Mouse (Mus musculus) lung, postnatal 0 days (tissue): ENCODE measurements at regions not wholly inside any gene's neighbourhood (a gene's known extent, or its start where the extent isn't known, plus 50 kb on each side); places are given as distances from the start of the nearest gene placed in this dataset.

Experiments
- ATAC-seq: fragments of 200-750 bp; cut with Nextera tagmentation; 2 replicates; pipeline ENCODE4 v1.8.0; 2017; ENCODE audit warnings: moderate library complexity
- DNase-seq: peaks from one replicate; pipeline ENCODE4 v3.0.0-alpha.2; 2016; ENCODE audit warnings: low spot score
- H3K27ac ChIP-seq: fragments of 300-500 bp; sonication (generic); 2 replicates; pipeline ENCODE4 v1.5.1; 2014; ENCODE audit warnings: antibody characterized with exemption, mild to moderate bottlenecking, low read length, mixed read lengths
- H3K27me3 ChIP-seq: fragments of 300-500 bp; sonication (generic); replicated peaks from 2 replicates; pipeline ENCODE4 v1.6.1; 2014; ENCODE audit warnings: low read length, mixed read lengths; ENCODE audit not compliant: insufficient read depth
- H3K36me3 ChIP-seq: fragments of 300-500 bp; sonication (generic); 2 replicates; pipeline ENCODE4 v1.6.1; 2014; ENCODE audit warnings: low read length, mixed read lengths; ENCODE audit not compliant: insufficient read depth
- H3K4me1 ChIP-seq: fragments of 300-500 bp; sonication (generic); 2 replicates; pipeline ENCODE4 v1.6.1; 2014; ENCODE audit warnings: antibody characterized with exemption, low read depth, low read length, mixed read lengths; ENCODE audit not compliant: insufficient read depth
- H3K4me2 ChIP-seq: fragments of 300-500 bp; sonication (generic); replicated peaks from 2 replicates; pipeline ENCODE4 v1.6.1; 2014; ENCODE audit warnings: low read depth, mild to moderate bottlenecking, low read length, moderate library complexity, mixed read lengths
- H3K4me3 ChIP-seq: fragments of 300-500 bp; sonication (generic); 2 replicates; pipeline ENCODE4 v1.5.1; 2014; ENCODE audit warnings: low read depth, low read length
- H3K9ac ChIP-seq: fragments of 300-500 bp; sonication (generic); replicated peaks from 2 replicates; pipeline ENCODE4 v1.6.1; 2014; ENCODE audit warnings: low read depth, mild to moderate bottlenecking
- H3K9me3 ChIP-seq: fragments of 300-500 bp; sonication (generic); 2 replicates; pipeline ENCODE4 v1.6.1; 2016; ENCODE audit warnings: low read length, mixed read lengths
- CTCF ChIP-seq: IDR thresholded peaks from 2 replicates; pipeline ENCODE4 v1.5.1; 2016; ENCODE audit warnings: antibody characterized with exemption, mild to moderate bottlenecking
- EP300 ChIP-seq: IDR thresholded peaks from 2 replicates; pipeline ENCODE4 v1.6.1; 2016; ENCODE audit warnings: antibody characterized with exemption, mild to moderate bottlenecking, control low read depth
- WGBS: fragments of 180-500 bp; shearing (Covaris S2); extraction: QIAGEN DNeasy Blood & Tissue Kit; methylation state at CpG from one replicate; pipeline ENCODE4 v1.1.7; 2014; 5-methylcytosine and 5-hydroxymethylcytosine counted together

GRCm38 (mm10) chr16:77235449-77235848, 221.9 kb downstream of the Usp25 start:
- DNase-seq, result no peak
- H3K36me3 ChIP-seq, result no peaks in the 10 kb centered on the region
- ATAC-seq, result no peak

More at GRCm38 (mm10) chr16:77235449-77235848, 221.9 kb downstream of the Usp25 start:
- no peak for TF ChIP-seq CTCF
- TF ChIP-seq EP300, result no peak
- H3K4me2 ChIP-seq, result no peak overlapping the region
- no peak overlapping the region for H3K4me3 ChIP-seq
- no peak overlapping the region for H3K9ac ChIP-seq
- no peaks in the 10 kb centered on the region for H3K27me3 ChIP-seq
- WGBS, result 79% methylated on average over 5 of the region's 5 CpGs
- H3K4me1 ChIP-seq, result no peaks in the 10 kb centered on the region
- no peak overlapping the region for H3K27ac ChIP-seq
- H3K9me3 ChIP-seq, result no peaks in the 10 kb centered on the region
